Mouse (Mus musculus): Measurements from ENCODE around the gene Utrn.

Utrn gene

GRCm38 (mm10) chr10:12884308-12884948 is 15.3 kb upstream of the Utrn start:
- no peaks in the 10 kb centered on the region for H3K36me3 ChIP-seq (ENCODE audit: control insufficient read depth, insufficient read depth, low read length, poor library complexity, severe bottlenecking)
- no peaks in the 10 kb centered on the region for H3K27me3 ChIP-seq (ENCODE audit: control insufficient read depth, insufficient read depth, low read length, poor library complexity, severe bottlenecking)
- DNase-seq (ENCODE audit: low read depth, low spot score), result no peak

DNA sequence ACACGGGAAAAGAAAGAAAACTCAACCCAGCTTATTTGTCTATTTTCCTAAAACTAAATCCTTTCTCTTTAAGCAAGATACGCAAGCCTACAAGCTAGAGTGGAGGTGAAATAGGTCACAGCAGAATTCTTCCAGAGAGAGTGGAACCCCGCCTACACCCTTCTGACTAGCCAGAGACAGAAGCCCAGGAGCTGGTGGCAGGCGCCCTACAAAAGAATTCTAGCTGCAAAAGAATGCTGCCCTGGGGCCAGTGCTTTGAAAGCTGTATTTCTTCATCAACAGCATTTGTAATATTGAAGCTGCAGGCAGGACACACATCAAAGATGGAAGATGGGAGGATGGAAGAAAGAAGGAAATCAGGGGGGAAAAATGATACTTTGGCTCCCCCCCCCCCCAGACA is 12.7 kb upstream of the Utrn start:
- DNase-seq (ENCODE audit: low read depth, low spot score), result no peak

GRCm38 (mm10) chr10:12879313-12879695 is 10.1 kb upstream of the Utrn start:
- H3K27me3 ChIP-seq (ENCODE audit: control insufficient read depth, insufficient read depth, low read length, poor library complexity, severe bottlenecking), result no peaks in the 10 kb centered on the region
- no peaks in the 10 kb centered on the region for H3K36me3 ChIP-seq (ENCODE audit: control insufficient read depth, insufficient read depth, low read length, poor library complexity, severe bottlenecking)
- DNase-seq (ENCODE audit: low read depth, low spot score), result no peak

More for the DNA sequence above, 12.7 kb upstream of the Utrn start:
- Histone ChIP-seq H3K36me3 (ENCODE audit: control insufficient read depth, insufficient read depth, low read length, poor library complexity, severe bottlenecking) (no peaks in the 10 kb centered on the region), H3K27me3 (ENCODE audit: control insufficient read depth, insufficient read depth, low read length, poor library complexity, severe bottlenecking) (no peaks in the 10 kb centered on the region)

DNA sequence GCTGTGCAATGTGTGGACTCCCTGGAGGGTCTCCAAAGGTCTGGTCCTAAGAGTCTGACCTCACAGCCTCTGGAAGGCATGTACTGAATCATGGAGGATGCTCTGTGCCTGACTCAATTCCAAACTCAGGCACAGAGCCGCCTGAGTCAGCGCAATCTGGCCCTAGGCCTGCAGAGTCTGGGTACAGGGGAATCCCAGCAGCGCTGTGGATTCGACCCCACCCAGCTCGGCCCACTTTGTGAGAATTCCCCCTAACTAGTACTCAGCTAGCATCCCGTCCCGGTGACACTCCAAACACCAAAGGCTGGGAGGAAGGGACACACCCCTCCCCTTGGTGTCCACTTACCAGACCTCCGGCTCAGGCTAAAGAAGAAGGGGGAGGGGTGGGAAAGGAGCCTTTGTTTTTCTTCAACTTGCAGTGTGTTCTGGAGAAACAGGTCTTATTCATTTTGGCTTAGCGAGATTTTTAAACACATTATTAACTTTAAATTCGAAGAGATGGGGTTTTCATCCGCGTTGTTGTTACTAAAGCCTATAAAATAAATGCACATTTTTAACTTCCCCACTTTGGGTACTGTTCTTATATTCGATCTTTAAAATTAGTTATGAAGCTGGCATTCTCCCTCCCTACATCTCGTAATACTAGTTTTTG is 9.6 kb upstream of the Utrn start:
- no peaks in the 10 kb centered on the region for H3K36me3 ChIP-seq (ENCODE audit: control insufficient read depth, insufficient read depth, low read length, poor library complexity, severe bottlenecking)
- H3K27me3 ChIP-seq (ENCODE audit: control insufficient read depth, insufficient read depth, low read length, poor library complexity, severe bottlenecking), result no peaks in the 10 kb centered on the region
- no peak for DNase-seq (ENCODE audit: low read depth, low spot score)

- Histone ChIP-seq H3K27me3 (ENCODE audit: control insufficient read depth, insufficient read depth, low read length, poor library complexity, severe bottlenecking) (no peaks in the 10 kb centered on the region), H3K36me3 (ENCODE audit: control insufficient read depth, insufficient read depth, low read length, poor library complexity, severe bottlenecking) (no peaks in the 10 kb centered on the region)
- no peak for DNase-seq (ENCODE audit: low read depth, low spot score)
Observed at GRCm38 (mm10) chr10:12876426-12876825, 7.3 kb upstream of the Utrn start.

DNA sequence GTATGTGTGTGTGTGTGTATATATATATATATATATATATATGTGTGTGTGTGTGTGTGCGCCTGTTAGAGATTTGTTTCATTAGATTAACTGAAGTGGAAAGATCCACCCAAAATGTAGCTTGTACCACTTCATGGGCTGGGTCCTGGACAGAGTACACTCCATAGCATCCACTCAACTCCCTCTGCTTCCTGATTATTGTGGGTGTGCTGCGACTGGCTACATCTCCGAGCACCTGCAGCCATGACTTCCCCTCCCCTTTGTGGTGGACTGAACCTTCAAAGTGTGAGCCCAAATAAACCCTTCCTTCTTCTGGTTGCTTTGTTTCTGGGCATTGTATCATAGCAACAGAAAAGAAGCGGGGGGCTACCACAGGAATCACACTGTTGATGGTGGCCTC is 6.2 kb upstream of the Utrn start:
- H3K36me3 ChIP-seq (ENCODE audit: control insufficient read depth, insufficient read depth, low read length, poor library complexity, severe bottlenecking), result no peaks in the 10 kb centered on the region
- H3K27me3 ChIP-seq (ENCODE audit: control insufficient read depth, insufficient read depth, low read length, poor library complexity, severe bottlenecking), result no peaks in the 10 kb centered on the region
- no peak for DNase-seq (ENCODE audit: low read depth, low spot score)

- no peaks in the 10 kb centered on the region for H3K36me3 ChIP-seq (ENCODE audit: control insufficient read depth, insufficient read depth, low read length, poor library complexity, severe bottlenecking)
- H3K27me3 ChIP-seq (ENCODE audit: control insufficient read depth, insufficient read depth, low read length, poor library complexity, severe bottlenecking), result no peaks in the 10 kb centered on the region
- DNase-seq (ENCODE audit: low read depth, low spot score), result peak; percentile 78
Observed at GRCm38 (mm10) chr10:12874577-12875277, 5.6 kb upstream of the Utrn start.

DNA sequence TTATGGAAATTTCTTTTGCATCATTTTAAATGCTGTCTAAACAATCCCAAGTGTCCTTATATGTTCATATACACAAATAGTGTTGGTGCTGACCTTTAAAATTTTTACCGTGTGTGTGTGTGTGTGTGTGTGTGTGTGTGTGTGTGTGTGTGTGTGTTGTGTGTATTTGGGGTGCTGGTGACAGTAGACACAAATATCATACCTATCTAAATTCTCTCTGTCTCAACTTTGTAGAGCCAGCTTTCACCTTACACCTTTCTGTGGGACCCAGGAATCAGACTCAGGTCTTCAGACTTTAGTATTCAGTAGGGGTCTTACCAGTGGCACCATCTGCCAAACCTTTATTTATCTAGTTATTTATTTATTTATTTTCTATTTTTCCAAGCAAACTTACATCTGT is 681 bp upstream of the Utrn start:
- no peak for DNase-seq (ENCODE audit: low read depth, low spot score)
- Histone ChIP-seq H3K27me3 (ENCODE audit: control insufficient read depth, insufficient read depth, low read length, poor library complexity, severe bottlenecking) (no peaks in the 10 kb centered on the region), H3K36me3 (ENCODE audit: control insufficient read depth, insufficient read depth, low read length, poor library complexity, severe bottlenecking) (no peaks in the 10 kb centered on the region)

- Histone ChIP-seq H3K36me3 (ENCODE audit: control insufficient read depth, insufficient read depth, low read length, poor library complexity, severe bottlenecking) (no peaks in the 10 kb centered on the region), H3K27me3 (ENCODE audit: control insufficient read depth, insufficient read depth, low read length, poor library complexity, severe bottlenecking) (no peaks in the 10 kb centered on the region)
- peak; percentile 88 for DNase-seq (ENCODE audit: low read depth, low spot score)
Observed at GRCm38 (mm10) chr10:12868189-12869028, 756 bp downstream of the Utrn start.

DNA sequence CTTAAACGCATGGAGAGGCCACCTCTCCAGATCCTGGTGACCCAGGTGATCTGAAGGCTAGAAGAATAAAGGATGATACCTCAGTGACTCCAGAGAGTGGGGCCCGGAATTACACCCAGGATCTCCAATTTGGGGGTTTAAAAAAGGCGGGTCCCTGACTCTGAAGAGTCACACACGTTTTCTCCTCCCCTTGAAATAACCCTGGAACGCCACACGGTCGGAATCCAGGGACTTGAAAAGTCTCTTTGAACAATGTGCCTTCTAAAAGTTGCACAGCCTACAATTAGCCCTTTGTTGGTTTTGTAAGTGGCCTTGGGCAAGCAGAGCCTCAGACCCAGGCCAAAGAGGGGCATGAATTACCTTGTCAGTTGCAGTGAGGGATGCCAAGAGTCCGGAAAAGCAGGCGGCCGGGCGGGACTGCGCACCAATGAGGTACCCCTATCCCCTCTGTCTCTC is 1.4 kb downstream of the Utrn start:
- DNase-seq (ENCODE audit: low read depth, low spot score), result no peak
- no peaks in the 10 kb centered on the region for H3K27me3 ChIP-seq (ENCODE audit: control insufficient read depth, insufficient read depth, low read length, poor library complexity, severe bottlenecking)
- H3K36me3 ChIP-seq (ENCODE audit: control insufficient read depth, insufficient read depth, low read length, poor library complexity, severe bottlenecking), result no peaks in the 10 kb centered on the region

GRCm38 (mm10) chr10:12866971-12867732 is 2.0 kb downstream of the Utrn start:
- peak; percentile 87 for DNase-seq (ENCODE audit: low read depth, low spot score)
- H3K36me3 ChIP-seq (ENCODE audit: control insufficient read depth, insufficient read depth, low read length, poor library complexity, severe bottlenecking), result no peaks in the 10 kb centered on the region
- H3K27me3 ChIP-seq (ENCODE audit: control insufficient read depth, insufficient read depth, low read length, poor library complexity, severe bottlenecking), result no peaks in the 10 kb centered on the region

- Histone ChIP-seq H3K36me3 (ENCODE audit: control insufficient read depth, insufficient read depth, low read length, poor library complexity, severe bottlenecking) (no peaks in the 10 kb centered on the region), H3K27me3 (ENCODE audit: control insufficient read depth, insufficient read depth, low read length, poor library complexity, severe bottlenecking) (no peaks in the 10 kb centered on the region)
- DNase-seq (ENCODE audit: low read depth, low spot score), result no peak
Observed at GRCm38 (mm10) chr10:12865201-12865600, 4.0 kb downstream of the Utrn start.

DNA sequence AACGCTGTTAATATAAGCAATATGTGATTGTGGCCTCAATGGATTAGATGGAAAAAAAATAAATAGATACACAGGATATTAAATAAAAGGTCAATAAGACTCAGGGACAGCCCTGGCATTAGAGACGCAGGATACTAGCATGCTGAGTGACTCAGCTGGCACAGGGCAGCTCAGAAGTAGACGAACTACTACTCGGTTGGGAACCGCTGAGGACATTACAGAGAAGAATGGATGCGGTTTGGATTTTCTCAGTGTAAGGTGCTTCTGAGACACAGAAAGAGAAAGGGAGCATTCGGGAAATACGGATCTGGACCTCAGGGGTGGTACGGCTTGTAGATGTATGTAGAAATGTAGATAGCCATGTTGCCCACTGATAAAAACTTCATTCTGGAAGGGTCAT is 5.6 kb downstream of the Utrn start:
- Histone ChIP-seq H3K36me3 (ENCODE audit: control insufficient read depth, insufficient read depth, low read length, poor library complexity, severe bottlenecking) (no peaks in the 10 kb centered on the region), H3K27me3 (ENCODE audit: control insufficient read depth, insufficient read depth, low read length, poor library complexity, severe bottlenecking) (no peaks in the 10 kb centered on the region)
- DNase-seq (ENCODE audit: low read depth, low spot score), result no peak

GRCm38 (mm10) chr10:12862047-12862446 is 7.1 kb downstream of the Utrn start:
- no peaks in the 10 kb centered on the region for H3K27me3 ChIP-seq (ENCODE audit: control insufficient read depth, insufficient read depth, low read length, poor library complexity, severe bottlenecking)
- no peak for DNase-seq (ENCODE audit: low read depth, low spot score)
- H3K36me3 ChIP-seq (ENCODE audit: control insufficient read depth, insufficient read depth, low read length, poor library complexity, severe bottlenecking), result no peaks in the 10 kb centered on the region

All from splenic B cell, adult 2 months (primary cell).